Mouse (Mus musculus) midbrain, embryonic 16.5 days (tissue): Measurements from ENCODE around the gene Dgcr2. TPM values are rescaled to one million over a fixed set of nuclear protein-coding genes. Genes with fewer than 3 reads are reported as not detected.

Experiments used
- ATAC-seq: fragments of 200-750 bp; cut with Nextera tagmentation; 2 replicates; pipeline ENCODE4 v1.8.0; 2017; ENCODE audit warnings: moderate TSS enrichment
- H3K27ac ChIP-seq: fragments of 300-500 bp; sonication (generic); 2 replicates; pipeline ENCODE4 v1.5.1; 2014; ENCODE audit warnings: mild to moderate bottlenecking, low read length, mixed read lengths
- H3K27me3 ChIP-seq: fragments of 300-500 bp; sonication (generic); 2 replicates; pipeline ENCODE4 v1.6.1; 2014; ENCODE audit warnings: low read depth, low read length, mixed read lengths; ENCODE audit not compliant: control insufficient read depth, insufficient read depth
- H3K36me3 ChIP-seq: fragments of 300-500 bp; sonication (generic); 2 replicates; pipeline ENCODE4 v1.6.1; 2014; ENCODE audit warnings: mild to moderate bottlenecking, low read length, moderate library complexity, mixed read lengths; ENCODE audit not compliant: control insufficient read depth, insufficient read depth
- H3K4me1 ChIP-seq: fragments of 300-500 bp; sonication (generic); 2 replicates; pipeline ENCODE4 v1.6.1; 2014; ENCODE audit warnings: mild to moderate bottlenecking, low read length, mixed read lengths; ENCODE audit not compliant: control insufficient read depth, insufficient read depth
- H3K4me2 ChIP-seq: fragments of 300-500 bp; sonication (generic); 2 replicates; pipeline ENCODE4 v1.6.1; 2014; ENCODE audit warnings: mild to moderate bottlenecking, low read length, mixed read lengths
- H3K4me3 ChIP-seq: fragments of 300-500 bp; sonication (generic); 2 replicates; pipeline ENCODE4 v1.5.1; 2014; ENCODE audit warnings: low read depth, mild to moderate bottlenecking, low read length, moderate library complexity, mixed read lengths
- H3K9ac ChIP-seq: fragments of 300-500 bp; sonication (generic); 2 replicates; pipeline ENCODE4 v1.6.1; 2014; ENCODE audit warnings: low read depth, low read length, mixed read lengths
- H3K9me3 ChIP-seq: fragments of 300-500 bp; sonication (generic); replicated peaks from 2 replicates; pipeline ENCODE4 v1.6.1; 2014; ENCODE audit warnings: mild to moderate bottlenecking, low read length, mixed read lengths; ENCODE audit not compliant: control insufficient read depth, poor library complexity, severe bottlenecking
- WGBS: fragments of 180-500 bp; shearing (Covaris S2); extraction: QIAGEN DNeasy Blood & Tissue Kit; methylation state at CpG from one replicate; pipeline ENCODE4 v1.1.7; 2014; 5-methylcytosine and 5-hydroxymethylcytosine counted together
- polyA plus RNA-seq: library from polyadenylated mRNA; unstranded; fragments of >200 nt; fragmentation: Nextera tagmentation; extraction: Ambion mirVana; gene quantifications from 2 replicates; pipeline ENCODE4 v1.2.1, GENCODE M21; 2015

Gene Dgcr2
- polyA plus RNA-seq, 1 experiment from 2014 or later: 108 TPM

DNA sequence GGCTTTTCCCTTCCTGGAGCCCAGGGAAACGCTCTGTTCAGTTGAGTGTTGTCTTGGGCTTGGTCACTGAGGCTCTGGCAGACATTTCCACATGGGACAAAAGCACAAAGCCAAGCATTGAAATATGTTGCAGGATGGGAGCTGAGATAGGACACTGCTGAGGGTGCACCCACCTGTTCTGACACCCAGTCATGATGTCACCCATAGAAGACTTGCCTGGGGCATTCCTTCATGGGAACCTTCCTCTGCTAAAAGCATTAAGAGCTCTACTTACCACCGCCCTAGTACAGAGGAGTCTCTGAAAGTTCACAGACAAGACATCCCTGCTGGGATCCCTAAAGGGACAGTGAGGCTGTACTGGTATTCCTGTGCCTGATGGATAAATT is 8.0 kb downstream of the Dgcr2 start:
- Histone ChIP-seq H3K4me2 (peak overlapping the region; percentile 97), H3K4me3 (peak overlapping the region; percentile 95), H3K4me1 (peaks cover 18% of the 10 kb centered on the region), H3K9ac (peak overlapping the region; percentile 100), H3K27me3 (no peaks in the 10 kb centered on the region), H3K9me3 (no peaks in the 10 kb centered on the region), H3K36me3 (no peaks in the 10 kb centered on the region), H3K27ac (no peak overlapping the region)
- WGBS: 39% methylated on average over 2 of the region's 2 CpGs
- ATAC-seq: no peak

GRCm38 (mm10) chr16:17889689-17890341 is 8.5 kb downstream of the Dgcr2 start:
- Histone ChIP-seq H3K27ac (no peak overlapping the region), H3K9me3 (no peaks in the 10 kb centered on the region), H3K36me3 (no peaks in the 10 kb centered on the region), H3K9ac (peak overlapping the region; percentile 100), H3K27me3 (no peaks in the 10 kb centered on the region), H3K4me2 (peak overlapping the region; percentile 97), H3K4me1 (peaks cover 18% of the 10 kb centered on the region), H3K4me3 (peak overlapping the region; percentile 95)
- 81% methylated on average over 6 of the region's 6 CpGs for WGBS
- ATAC-seq: no peak

DNA sequence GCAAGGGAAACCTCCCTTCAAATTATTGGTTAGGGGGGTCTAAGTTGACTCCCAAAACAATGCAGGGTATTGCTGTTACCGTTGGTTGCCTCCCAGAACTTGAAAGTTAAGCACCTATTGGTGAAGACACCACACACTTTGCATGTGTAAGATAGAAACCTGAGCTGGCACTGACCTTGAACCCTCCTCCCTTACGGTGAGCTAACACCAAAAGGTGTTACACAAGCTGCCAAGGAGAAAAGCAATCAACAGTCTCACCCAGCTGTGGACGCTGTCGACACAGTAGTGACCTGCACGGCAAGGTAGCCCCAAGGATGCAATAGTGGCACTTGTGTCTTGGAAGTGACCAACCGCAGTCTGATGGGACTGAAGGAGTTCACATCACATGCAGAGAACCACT is 14.2 kb downstream of the Dgcr2 start:
- H3K4me1 ChIP-seq: no peaks in the 10 kb centered on the region; the same call in 1 of the 2 replicates
- H3K9ac ChIP-seq: no peak overlapping the region
- H3K4me2 ChIP-seq: no peak overlapping the region
- H3K27ac ChIP-seq: no peak overlapping the region
- WGBS: 94% methylated on average over 6 of the region's 6 CpGs
- H3K36me3 ChIP-seq: no peaks in the 10 kb centered on the region
- H3K27me3 ChIP-seq: no peaks in the 10 kb centered on the region
- H3K4me3 ChIP-seq: no peak overlapping the region
- ATAC-seq: no peak
- no peaks in the 10 kb centered on the region for H3K9me3 ChIP-seq

- no peak overlapping the region for H3K4me2 ChIP-seq
- H3K27ac ChIP-seq: no peak overlapping the region
- H3K4me3 ChIP-seq: no peak overlapping the region
- H3K9me3 ChIP-seq: no peaks in the 10 kb centered on the region
- H3K4me1 ChIP-seq: no peaks in the 10 kb centered on the region; the same call in 1 of the 2 replicates
- no peak overlapping the region for H3K9ac ChIP-seq
- no peaks in the 10 kb centered on the region for H3K27me3 ChIP-seq
- H3K36me3 ChIP-seq: 0 out of 2 replicates have a peak, but pooled peaks cover 2% of the 10 kb centered on the region
- ATAC-seq: no peak
Observed at GRCm38 (mm10) chr16:17882196-17882595, 16.2 kb downstream of the Dgcr2 start.

- Histone ChIP-seq H3K4me2 (no peak overlapping the region), H3K36me3 (0 out of 2 replicates have a peak, but pooled peaks cover 4% of the 10 kb centered on the region), H3K9ac (no peak overlapping the region), H3K4me1 (no peaks in the 10 kb centered on the region), H3K9me3 (no peaks in the 10 kb centered on the region), H3K4me3 (no peak overlapping the region), H3K27ac (no peak overlapping the region), H3K27me3 (no peaks in the 10 kb centered on the region)
- 96% methylated on average over 4 of the region's 4 CpGs for WGBS
- no peak for ATAC-seq
Observed at GRCm38 (mm10) chr16:17879571-17879970, 18.8 kb downstream of the Dgcr2 start.

- no peak for ATAC-seq
Observed at GRCm38 (mm10) chr16:17876096-17876495, 22.3 kb downstream of the Dgcr2 start.

DNA sequence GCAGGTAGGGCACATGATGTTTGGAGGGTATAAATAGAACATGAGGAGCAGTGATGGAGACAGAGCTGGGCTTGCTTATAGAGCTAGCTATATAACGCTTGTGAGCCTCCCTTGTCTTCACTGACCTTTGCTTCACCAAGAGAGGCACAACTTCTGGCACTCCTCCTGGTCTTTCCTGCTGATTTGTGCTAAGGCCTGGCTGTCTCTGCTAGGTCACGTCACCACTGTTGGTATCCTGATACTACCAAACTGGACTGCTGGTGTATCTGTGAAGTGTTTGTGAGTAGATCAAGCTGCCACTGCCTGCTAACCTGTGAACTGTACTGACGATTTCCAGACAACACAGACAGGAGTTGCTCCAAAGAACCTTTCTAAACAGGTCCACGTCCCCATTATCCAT is 23.2 kb downstream of the Dgcr2 start:
- H3K4me3 ChIP-seq: no peak overlapping the region
- H3K4me2 ChIP-seq: no peak overlapping the region
- peaks cover 14% of the 10 kb centered on the region; the same call in 1 of the 2 replicates for H3K36me3 ChIP-seq
- no peaks in the 10 kb centered on the region for H3K4me1 ChIP-seq
- 95% methylated on average over 4 of the region's 4 CpGs for WGBS
- no peak overlapping the region for H3K27ac ChIP-seq
- H3K9me3 ChIP-seq: no peaks in the 10 kb centered on the region
- ATAC-seq: no peak
- no peaks in the 10 kb centered on the region for H3K27me3 ChIP-seq
- no peak overlapping the region for H3K9ac ChIP-seq

More at GRCm38 (mm10) chr16:17876096-17876495, 22.3 kb downstream of the Dgcr2 start:
- H3K4me3 ChIP-seq: no peak overlapping the region
- no peak overlapping the region for H3K4me2 ChIP-seq
- H3K36me3 ChIP-seq: peaks cover 10% of the 10 kb centered on the region; the same call in 1 of the 2 replicates
- no peak overlapping the region for H3K9ac ChIP-seq
- H3K27ac ChIP-seq: no peak overlapping the region
- 97% methylated on average over 1 of the region's 1 CpGs for WGBS
- no peaks in the 10 kb centered on the region for H3K4me1 ChIP-seq
- no peaks in the 10 kb centered on the region for H3K9me3 ChIP-seq
- no peaks in the 10 kb centered on the region for H3K27me3 ChIP-seq

DNA sequence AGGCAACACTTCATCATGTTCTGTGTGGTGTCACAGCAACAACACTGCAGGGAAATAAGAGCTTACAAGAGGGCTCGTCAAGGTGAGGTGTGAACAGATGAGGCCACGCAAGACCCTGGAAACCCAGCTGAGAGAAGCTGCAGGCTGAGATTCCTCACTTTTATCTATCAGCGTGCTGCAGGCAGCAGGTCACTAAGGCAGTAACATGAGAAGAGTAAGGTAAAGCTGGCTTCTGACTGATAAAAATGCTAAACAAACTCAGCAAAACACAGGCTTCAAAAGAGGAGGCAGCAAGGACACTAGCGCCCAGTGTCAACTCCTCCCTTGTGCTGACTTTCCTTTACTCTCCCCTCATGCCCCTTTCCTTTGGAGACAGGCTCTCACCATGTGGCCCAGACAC is 25.4 kb downstream of the Dgcr2 start:
- 76% methylated on average over 4 of the region's 4 CpGs for WGBS
- no peaks in the 10 kb centered on the region for H3K9me3 ChIP-seq
- no peaks in the 10 kb centered on the region for H3K4me1 ChIP-seq
- H3K27me3 ChIP-seq: no peaks in the 10 kb centered on the region
- no peak overlapping the region for H3K9ac ChIP-seq
- H3K36me3 ChIP-seq: peaks cover 16% of the 10 kb centered on the region
- ATAC-seq: no peak
- no peak overlapping the region for H3K27ac ChIP-seq
- H3K4me3 ChIP-seq: no peak overlapping the region
- H3K4me2 ChIP-seq: no peak overlapping the region

GRCm38 (mm10) chr16:17871248-17871647 is 27.1 kb downstream of the Dgcr2 start:
- ATAC-seq: no peak
- WGBS: 89% methylated on average over 5 of the region's 5 CpGs

More at GRCm38 (mm10) chr16:17871248-17871647, 27.1 kb downstream of the Dgcr2 start:
- Histone ChIP-seq H3K27ac (no peak overlapping the region), H3K9me3 (no peaks in the 10 kb centered on the region), H3K27me3 (no peaks in the 10 kb centered on the region), H3K4me3 (no peak overlapping the region), H3K4me1 (no peaks in the 10 kb centered on the region), H3K9ac (no peak overlapping the region), H3K36me3 (peaks cover 13% of the 10 kb centered on the region), H3K4me2 (no peak overlapping the region)
